Mouse (Mus musculus): Measurements from ENCODE around the gene Camta2. TPM values are rescaled to one million over a fixed set of nuclear protein-coding genes. Genes with fewer than 3 reads are reported as not detected.

Gene Camta2
- total RNA-seq (2015) (9.1 and 9.2 TPM in 2 replicates), total RNA-seq (2017) (2.0 and 5.1 TPM in 2 replicates)

DNA sequence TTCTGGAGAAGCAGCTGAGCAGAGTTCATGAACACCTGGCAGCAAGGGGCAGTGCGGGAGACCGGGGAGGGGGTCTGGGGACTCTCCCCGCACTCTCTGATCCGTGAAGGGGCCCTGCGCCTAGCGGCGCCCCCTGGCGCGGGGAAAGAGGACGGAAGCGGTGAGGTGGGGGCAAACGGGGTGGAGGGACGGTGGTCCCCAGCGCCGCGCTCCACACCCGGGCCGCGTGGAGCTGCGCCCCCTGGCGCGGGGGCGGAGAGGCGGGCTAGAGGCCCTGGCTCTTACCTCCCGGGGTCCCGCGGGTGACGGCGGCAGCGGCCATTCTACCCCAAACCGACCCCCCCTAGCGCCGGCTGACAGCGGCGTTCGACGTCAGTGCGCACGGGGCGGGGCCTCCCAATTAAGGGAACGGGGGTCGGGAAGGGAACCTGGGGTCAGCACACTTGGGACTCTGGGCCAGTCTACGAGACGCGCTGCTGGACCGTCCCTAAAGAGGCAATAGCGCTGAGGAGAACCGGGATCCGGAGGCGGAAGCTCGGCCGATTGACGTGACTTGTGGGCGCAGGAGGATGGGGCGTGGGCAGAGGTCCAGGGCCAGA, at the start of gene Camta2:
Gene Camta2, minus strand, starts transcription at position 505 of the 599 bp plus-strand sequence.
- peak; percentile 86 for ATAC-seq (replicated peaks; ENCODE audit: poor library complexity)

DNA sequence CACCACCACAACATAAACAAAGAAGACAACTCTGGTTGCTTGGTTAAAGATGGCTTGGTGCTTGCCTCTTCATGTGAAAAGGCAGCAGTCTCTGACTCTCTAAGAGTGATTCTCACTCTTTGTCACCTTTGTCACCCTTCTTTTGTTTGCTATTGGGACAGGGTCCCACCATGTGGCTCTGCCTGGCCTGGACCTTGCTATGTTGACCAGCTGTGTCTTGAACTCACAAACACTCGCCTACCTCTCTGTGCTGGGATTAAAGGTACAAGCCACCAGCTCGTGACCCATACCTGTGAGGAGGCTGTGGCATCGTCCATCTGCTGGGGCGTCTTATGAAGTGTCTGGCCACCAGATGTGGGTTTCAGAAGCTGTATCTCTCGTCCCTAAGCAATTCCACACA, 45.4 kb upstream of the Camta2 start:
- no peak for ATAC-seq (replicated peaks; ENCODE audit: poor library complexity)

DNA sequence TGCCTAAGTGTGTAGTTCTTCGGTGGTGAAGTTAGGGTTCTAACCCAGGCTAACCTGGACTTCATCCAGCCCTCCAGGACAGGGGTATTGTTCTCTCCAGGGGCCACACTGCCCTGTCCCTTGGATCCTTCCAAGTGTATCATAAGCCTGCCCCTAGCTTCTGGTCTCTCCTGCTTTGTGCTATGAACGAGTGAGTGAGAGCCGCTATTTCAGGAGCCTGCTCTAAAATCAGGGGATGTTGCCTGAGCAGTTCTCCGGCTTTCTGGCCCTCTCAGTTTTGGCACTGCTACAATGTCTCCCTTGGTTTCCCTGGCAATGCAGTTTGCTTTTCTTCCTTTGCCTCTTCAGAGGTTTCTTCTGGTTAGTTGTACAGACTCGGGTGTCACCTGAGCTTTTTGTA, 43.3 kb upstream of the Camta2 start:
- no peak for ATAC-seq (replicated peaks; ENCODE audit: poor library complexity)

DNA sequence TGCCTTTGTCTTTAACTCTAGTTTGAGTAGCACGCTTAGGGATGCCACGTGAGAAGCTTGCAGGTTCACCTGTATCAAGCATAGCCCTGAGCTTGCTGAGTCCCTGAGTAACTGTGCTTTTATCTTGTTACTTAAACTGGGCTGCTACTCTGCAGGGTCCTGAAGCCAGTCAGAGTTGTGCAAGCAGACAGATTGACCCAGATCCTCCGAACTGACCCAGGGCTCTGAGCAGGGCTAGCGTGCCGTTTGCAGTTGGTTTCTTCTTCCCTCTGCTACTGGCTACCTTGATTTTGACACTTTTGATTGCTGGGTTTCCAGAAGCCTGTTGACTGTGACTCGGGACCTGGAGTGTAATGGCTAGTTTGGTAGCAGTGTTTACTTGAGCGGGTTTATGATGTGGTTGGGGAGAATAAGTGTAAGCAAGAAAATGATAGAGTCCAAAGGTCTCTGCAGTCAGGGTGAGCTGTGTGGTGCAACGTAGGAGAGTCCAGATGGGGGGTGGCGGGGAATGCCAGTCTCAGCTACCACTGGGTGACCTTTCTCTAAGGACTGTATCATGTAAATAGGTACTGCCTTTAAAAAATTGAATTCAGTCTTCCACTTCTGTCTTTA, 42.6 kb upstream of the Camta2 start:
- ATAC-seq (replicated peaks; ENCODE audit: poor library complexity), result no peak

DNA sequence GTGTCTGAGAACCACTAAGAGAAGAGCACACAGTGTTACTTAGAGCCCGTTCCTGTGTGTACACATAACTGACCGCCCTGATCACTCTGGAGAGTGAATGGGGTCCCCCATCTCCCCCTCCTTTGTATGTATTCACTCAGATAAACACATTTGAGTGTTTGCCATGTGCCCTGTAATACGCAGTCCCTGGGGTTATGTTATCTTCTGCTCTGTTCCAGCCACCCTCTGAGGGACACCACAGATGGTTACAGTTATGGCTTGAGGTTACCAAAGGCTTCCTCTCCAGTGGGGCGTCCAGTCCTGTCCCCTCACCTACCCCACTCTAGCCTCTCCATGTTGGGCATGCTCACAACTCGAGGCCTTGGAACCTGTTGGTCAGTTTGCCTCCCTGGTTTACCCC, 39.5 kb upstream of the Camta2 start:
- ATAC-seq (replicated peaks; ENCODE audit: poor library complexity), result peak; percentile 62

DNA sequence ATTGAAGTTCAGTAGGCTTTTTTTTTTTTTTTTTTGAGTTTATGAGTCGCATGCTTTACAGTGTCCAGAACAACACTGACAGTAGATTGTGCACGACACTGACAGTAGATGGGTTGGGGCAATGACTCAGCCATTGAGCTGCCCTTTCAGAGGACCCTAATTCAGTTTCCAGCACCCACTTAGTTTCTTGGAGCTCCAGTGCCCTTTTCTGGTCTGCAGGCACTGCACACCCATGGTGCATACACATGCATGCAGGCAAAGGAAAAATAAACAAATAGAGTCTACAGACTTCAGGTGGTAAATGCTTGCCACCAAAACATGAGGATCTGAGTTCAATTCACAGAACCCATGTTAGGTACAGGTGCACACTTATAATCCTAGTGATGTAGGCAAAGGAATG, 38.7 kb upstream of the Camta2 start:
- no peak for ATAC-seq (replicated peaks; ENCODE audit: poor library complexity)

DNA sequence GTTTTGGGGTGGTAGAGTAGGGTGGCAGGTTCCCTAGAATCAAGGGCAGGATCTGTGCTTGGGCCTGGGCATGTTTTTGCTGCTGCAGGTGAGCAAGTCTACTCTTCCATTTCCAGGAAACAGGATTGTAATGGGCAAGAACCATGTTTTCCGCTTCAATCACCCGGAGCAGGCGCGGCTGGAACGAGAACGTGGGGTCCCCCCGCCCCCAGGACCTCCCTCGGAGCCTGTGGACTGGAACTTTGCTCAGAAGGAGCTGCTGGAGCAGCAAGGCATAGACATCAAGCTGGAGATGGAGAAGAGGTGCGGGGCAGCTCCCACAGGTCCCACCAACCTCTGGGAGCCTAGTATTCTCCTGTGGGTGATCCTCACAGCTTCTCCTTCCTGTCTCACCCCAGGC, 36.8 kb upstream of the Camta2 start:
- ATAC-seq (replicated peaks; ENCODE audit: poor library complexity), result no peak

DNA sequence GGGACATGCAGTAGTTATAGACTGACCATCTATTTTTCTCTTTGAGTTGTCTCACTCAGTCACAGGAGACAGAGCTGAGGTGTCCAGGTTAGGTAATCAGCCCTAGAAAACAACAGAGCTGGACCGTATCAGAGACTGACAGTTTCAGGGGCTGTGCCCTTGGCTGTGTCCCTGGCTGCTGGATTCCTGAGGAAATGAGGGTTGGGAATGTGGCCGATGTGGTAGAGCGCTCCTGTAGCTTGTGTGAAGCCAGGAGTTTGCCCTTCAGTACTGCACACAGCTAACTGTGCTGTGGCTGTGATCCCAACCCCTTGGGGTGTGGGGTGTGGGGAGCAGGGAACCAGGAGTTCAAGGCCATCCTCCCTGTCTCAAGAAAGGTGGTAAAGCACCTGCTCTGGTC, 33.2 kb upstream of the Camta2 start:
- no peak for ATAC-seq (replicated peaks; ENCODE audit: poor library complexity)

DNA sequence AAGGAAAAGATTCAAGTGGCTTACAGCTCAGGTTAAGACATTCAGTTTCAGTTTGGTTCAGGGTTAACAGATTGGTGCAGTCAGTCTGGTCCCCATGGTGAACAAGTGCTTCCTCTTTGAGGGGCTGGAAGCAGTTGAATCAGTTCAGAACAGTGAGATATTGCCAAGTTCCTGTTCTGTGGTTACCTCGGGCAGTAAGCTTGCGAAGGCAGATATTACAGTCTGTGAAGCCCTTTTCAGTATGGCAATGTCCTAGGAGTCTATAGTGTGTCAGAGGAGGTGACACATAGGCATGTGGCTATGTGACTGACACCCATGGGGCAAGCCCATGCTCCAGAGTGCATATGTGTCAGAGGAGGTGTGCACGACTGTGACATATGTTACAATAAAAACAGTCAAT, 32.7 kb upstream of the Camta2 start:
- ATAC-seq (replicated peaks; ENCODE audit: poor library complexity), result peak; percentile 95

DNA sequence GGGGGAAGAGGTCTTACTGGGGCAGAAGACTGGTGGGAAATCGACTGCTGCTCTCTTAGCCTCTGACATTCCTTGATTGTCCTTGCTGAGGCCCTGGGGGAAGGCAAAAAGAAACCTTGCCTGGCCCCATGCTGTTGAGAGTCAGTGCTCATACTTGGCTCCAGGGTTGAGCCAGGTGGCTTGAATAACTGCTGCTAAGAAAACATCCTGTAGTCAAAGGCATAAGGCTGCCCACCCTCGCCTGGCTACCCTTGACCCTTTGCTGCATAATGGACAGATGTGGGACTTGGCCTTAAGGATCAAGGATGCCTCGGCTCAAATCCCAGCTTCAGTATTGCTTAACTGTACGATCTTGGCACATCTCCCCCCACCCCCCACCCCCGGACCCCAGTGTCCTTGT, 30.6 kb upstream of the Camta2 start:
- no peak for ATAC-seq (replicated peaks; ENCODE audit: poor library complexity)

DNA sequence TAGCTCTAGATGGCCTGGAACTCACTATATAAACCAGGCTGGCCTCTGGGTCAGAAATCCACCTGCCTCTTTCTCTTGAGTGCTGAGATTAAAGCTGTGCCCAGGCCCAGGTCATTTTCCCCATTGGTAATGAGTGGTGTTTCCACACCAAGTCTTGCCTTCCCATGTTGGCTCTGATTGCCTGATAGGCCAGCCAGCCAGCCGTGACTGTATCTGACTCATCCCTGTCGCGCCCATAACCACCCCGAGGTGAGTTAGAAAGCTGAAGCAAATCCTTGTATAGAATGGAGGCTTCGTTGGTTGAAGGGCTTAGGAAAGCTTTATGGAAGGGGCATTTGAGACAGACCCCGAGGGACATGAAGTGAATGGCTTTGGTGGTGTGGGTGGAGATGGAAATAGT, 27.9 kb upstream of the Camta2 start:
- ATAC-seq (replicated peaks; ENCODE audit: poor library complexity), result no peak

DNA sequence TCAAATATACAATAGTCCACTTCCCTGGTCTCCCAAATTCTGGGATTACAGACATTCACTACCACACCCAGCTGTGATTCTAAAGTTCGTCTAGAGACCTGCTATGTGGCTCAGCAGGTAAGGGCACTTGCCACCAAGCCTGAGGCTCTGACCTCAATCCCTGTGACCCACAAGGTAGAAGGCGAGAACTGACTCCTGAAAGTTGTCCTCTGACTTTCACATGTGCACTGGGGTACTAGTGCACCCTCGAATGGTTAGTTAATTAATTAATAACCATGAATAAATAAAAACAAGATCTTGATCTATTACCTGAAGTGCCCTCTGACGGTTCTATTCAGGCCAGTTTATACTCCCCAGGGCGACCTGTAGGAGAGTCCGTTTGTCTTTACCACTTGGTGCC, 25.3 kb upstream of the Camta2 start:
- ATAC-seq (replicated peaks; ENCODE audit: poor library complexity), result no peak

DNA sequence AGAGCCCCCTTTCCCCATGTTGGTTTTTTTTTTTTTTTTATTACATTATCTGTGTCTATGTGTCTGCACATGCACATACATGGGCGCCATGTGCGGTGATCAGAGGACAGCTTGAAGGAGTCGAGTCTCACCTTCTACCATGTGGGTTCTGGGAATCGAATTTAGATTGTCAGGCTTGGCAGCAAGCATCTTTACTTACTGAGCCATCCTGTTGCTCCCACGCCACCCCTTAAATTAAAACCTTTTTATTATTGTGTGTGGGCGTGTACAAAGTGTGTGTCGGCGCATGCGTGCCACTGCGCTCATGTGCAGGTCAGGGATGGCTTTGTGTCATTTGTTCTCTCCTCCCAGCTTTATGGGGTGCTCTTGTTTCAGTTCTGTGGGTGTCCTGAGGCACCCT, 23.1 kb upstream of the Camta2 start:
- ATAC-seq (replicated peaks; ENCODE audit: poor library complexity), result no peak

DNA sequence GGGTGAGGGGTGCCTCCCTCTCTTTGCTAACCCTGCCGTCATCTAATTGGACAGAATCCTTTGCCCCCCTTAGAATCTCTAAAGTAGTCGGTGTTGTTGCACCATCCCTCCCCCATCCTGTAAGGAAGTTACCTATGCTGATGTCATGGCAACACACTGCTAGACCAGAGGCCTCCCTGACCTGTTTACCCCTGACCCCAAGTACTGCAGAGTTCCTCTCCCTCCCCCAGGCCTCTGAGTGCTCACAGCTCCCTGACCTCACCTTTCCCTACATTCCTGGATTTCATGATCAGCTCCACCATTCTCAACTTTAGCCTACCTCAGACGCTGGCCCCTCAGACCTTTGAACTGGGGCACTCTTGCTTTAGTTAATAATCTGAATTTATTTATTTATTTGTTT, 18.2 kb upstream of the Camta2 start:
- no peak for ATAC-seq (replicated peaks; ENCODE audit: poor library complexity)

DNA sequence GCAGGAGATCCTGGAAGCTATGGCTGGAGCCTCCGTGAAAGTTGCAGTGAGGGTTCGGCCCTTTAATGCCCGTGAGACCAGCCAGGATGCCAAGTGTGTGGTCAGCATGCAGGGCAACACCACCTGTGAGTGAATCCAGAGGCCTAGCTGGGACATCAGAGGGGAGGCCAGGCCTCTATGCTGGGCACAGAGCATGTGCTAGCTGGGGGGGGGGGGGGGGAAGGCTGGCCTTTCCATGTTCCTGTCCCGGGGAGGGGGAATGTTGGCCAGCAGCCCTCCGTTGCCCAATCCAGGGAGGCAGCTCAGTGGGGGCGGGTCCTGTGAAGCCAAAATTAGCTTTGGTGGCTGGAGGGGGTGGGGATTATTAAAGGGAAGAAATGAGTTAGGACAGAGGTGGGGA, 14.9 kb upstream of the Camta2 start:
- ATAC-seq (replicated peaks; ENCODE audit: poor library complexity), result no peak

DNA sequence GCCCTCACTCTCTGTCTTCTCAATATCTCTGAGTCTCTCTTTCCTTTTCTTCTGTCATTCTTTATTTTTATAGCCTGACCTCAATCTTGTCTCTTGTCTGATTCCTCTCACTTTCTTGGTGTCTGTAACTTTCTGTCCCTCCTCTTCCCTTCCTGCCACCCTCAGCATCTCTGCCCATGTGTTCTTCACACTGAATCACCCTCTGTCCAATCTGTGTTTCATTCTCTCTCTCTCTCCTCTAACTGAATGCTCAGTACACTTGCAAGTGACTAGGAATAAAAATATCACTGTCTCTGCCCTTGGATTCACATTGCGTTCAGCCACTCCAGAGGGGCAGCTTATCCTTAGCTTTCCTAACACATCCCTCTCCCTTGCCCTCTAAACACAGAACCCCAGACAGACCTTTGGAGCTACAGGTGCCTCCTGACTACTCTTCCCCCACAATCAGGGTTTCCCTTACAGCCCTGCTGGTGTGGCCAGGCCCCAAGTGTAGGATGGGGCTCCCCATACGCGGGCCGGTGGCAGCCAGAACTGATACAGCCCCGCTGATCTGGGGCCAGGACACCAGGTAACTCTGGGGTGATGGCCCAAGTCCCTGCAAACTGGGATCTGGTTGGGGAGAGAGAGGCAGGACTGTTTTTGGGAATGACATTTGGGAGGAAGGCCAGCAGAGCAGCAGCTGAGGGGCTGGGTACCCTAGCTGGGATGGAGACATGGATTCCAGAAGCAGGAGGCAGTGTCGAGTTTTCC, 14.3 kb upstream of the Camta2 start:
- ATAC-seq (replicated peaks; ENCODE audit: poor library complexity), result no peak

DNA sequence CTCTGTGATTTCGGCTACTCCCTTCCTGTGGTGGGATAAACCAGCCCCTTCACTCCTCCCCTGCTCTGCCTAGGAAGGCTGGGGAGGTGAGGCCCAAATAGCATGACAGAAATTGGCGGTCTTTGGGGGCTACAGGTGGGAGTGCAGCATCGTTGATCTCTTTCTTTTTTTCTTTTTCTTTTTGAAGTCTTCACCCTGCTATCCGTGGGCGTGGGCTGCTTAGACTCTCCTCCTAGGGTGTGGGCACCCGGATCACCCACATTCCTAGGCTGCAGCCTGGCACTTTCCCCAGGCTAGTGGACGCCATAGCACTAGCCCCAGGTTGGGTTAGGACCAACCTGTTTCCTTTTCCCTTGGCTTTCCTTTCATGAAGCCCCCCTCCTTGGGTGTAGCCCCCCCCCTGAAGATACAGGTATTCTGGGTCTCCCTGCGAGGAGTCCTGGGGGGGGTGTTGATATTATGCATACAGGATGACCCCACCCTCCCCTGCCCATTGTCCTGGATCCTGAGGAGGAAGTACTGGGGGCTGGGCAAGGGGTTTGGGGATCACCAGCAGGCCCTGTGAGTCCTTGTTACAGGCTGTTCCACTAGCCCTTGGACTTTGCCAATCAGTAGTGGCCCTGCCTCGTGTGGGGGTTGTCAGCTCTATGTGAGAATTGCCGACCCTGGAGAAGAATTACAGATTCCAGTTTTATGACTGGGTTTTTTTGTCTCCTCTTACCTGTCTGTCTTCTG, 13.5 kb upstream of the Camta2 start:
- ATAC-seq (replicated peaks; ENCODE audit: poor library complexity), result no peak

DNA sequence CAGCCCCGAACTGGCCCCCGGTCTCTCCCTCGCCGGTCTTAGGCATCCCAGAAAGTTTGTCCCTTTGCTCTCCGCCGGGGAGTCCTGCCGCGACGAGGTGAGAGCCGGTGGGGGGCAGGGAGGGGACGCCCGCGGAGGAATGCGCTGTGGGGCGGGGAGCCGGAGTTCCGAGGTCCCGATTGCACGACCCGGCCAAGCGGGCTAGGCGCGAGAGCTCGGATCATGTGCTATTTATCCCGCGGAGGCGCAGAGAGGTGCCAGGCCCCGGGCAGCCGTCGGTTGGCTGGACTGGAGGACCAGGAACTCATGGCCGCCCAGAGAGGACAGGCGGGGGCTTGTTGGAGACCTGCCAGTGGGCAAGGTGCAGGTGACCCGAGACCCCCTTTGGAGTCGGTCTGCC, 12.7 kb upstream of the Camta2 start:
- ATAC-seq (replicated peaks; ENCODE audit: poor library complexity), result peak; percentile 42

DNA sequence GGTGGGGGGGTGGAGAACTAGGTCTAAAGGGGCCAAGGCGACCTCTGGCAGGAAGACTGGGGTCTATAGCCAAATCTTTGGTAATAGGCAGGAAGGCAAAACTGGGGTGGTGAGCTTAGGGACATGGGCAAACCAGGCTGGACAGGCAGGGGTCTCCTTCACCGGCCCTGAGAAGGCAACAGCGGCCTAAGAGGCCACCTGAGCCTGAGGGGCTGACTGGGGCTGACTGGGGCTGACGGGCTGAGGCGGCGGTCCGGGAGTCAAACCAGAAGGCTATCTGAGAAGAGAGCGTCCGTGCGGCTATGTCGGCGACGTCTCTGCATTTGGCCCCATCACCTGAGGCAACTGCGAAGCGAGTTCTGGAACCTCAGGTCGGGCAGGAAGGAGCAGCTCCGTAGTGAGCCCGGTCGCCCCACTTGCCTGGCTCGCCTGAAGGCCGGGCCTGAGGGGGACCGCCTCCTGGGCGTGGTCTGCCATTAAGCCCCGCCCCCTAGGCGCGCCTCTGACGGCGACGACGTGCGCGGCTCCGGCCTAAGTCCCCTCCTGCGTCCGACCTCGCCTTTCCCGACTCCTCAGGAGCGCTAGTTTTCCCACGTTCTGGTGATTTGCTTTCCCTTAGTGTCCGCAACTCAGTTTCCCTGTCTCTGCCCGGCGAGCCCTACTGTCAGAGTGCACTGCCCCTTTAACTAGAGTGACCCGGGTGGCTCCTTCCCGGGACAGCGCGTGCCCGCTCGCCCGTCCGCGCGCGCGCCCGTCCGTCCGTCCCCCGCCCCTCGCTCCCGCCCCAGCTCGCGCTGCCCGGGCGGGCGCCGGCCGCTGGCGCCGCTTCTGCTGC, 12.0 kb upstream of the Camta2 start, which contains the start of the genes Inca1 and Kif1c:
Gene Inca1, minus strand, starts transcription at position 434 of the 835 bp plus-strand sequence.
Gene Kif1c, plus strand, starts transcription at position 827 of the 835 bp plus-strand sequence.
- ATAC-seq (replicated peaks; ENCODE audit: poor library complexity), result peak; percentile 98

DNA sequence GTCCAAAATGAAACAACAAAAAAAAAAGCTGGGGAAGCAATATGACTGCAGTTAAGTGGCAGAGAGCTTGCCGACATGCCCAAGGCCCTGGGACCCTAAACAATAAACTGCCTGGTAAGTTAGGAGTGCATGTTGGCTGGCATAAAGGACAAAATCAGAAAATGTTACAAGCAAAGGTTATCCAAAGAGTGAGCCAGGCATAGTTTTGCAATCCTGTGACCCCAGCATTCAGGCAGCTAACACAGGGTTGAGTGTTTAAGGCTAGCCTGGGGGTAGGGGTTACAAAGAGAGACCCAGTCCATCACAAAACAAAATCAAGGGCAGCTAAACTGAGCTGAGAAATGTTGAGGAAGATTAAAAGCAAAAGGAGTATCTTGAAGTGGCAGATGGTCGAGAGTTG, 11.1 kb upstream of the Camta2 start:
- ATAC-seq (replicated peaks; ENCODE audit: poor library complexity), result no peak

DNA sequence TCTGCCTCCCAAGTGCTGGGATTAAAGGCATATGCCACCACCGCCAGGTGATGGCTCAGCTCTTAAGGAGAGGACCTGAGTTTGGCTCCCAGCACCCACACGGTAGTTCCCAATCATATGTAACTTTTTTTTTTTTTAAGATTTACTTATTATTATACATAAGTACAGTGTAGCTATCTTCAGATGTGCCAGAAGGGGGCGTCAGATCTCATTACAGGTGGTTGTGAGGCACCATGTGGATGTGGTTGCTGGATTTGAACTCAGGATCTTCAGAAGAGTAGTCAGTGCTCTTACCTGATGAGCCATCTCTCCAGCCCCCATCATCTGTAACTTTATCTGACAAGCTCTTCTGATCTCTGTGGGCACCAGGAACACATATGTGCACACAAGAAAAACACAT, 9.5 kb upstream of the Camta2 start:
- ATAC-seq (replicated peaks; ENCODE audit: poor library complexity), result no peak

Measured in megakaryocyte progenitor cell, adult 5-6 weeks (primary cell).